Mouse (Mus musculus) hindbrain, embryonic 16.5 days (tissue): ENCODE measurements at regions not wholly inside any gene's neighbourhood (a gene's known extent, or its start where the extent isn't known, plus 50 kb on each side); places are given as distances from the start of the nearest gene placed in this dataset.
"Not testable (repeated sequence)": the region's sequence is repeated elsewhere in the genome, so short reads cannot be mapped to it uniquely, and the experiment has no call there.

Source experiments
- ATAC-seq: fragments of 200-750 bp; cut with Nextera tagmentation; 2 replicates; pipeline ENCODE4 v1.8.0; 2017; ENCODE audit warnings: moderate TSS enrichment, moderate library complexity
- H3K27ac ChIP-seq: fragments of 300-500 bp; sonication (generic); 2 replicates; pipeline ENCODE4 v1.5.1; 2014; ENCODE audit warnings: low read depth, mild to moderate bottlenecking, control low read depth, low read length, moderate library complexity
- H3K27me3 ChIP-seq: fragments of 300-500 bp; sonication (generic); replicated peaks from 2 replicates; pipeline ENCODE4 v1.6.1; 2014; ENCODE audit warnings: low read length; ENCODE audit not compliant: control insufficient read depth, insufficient read depth
- H3K36me3 ChIP-seq: fragments of 300-500 bp; sonication (generic); 2 replicates; pipeline ENCODE4 v1.6.1; 2014; ENCODE audit warnings: mild to moderate bottlenecking, low read length, moderate library complexity, mixed read lengths; ENCODE audit not compliant: control insufficient read depth, insufficient read depth
- H3K4me1 ChIP-seq: fragments of 300-500 bp; sonication (generic); 2 replicates; pipeline ENCODE4 v1.6.1; 2014; ENCODE audit warnings: low read depth, low read length; ENCODE audit not compliant: control insufficient read depth, insufficient read depth
- H3K4me2 ChIP-seq: fragments of 300-500 bp; sonication (generic); 2 replicates; pipeline ENCODE4 v1.6.1; 2014; ENCODE audit warnings: mild to moderate bottlenecking, low read length, control low read depth, moderate library complexity
- H3K4me3 ChIP-seq: fragments of 300-500 bp; sonication (generic); 2 replicates; pipeline ENCODE4 v1.5.1; 2014; ENCODE audit warnings: mild to moderate bottlenecking, low read length, control low read depth, moderate library complexity
- H3K9ac ChIP-seq: fragments of 300-500 bp; sonication (generic); 2 replicates; pipeline ENCODE4 v1.6.1; 2014; ENCODE audit warnings: low read depth, mild to moderate bottlenecking, control low read depth, low read length, moderate library complexity
- H3K9me3 ChIP-seq: fragments of 300-500 bp; sonication (generic); 2 replicates; pipeline ENCODE4 v1.6.1; 2014; ENCODE audit warnings: mild to moderate bottlenecking, low read length, moderate library complexity; ENCODE audit not compliant: control insufficient read depth
- WGBS: fragments of 180-500 bp; shearing (Covaris S2); extraction: QIAGEN DNeasy Blood & Tissue Kit; methylation state at CpG from one replicate; pipeline ENCODE4 v1.1.7; 2014; 5-methylcytosine and 5-hydroxymethylcytosine counted together

DNA sequence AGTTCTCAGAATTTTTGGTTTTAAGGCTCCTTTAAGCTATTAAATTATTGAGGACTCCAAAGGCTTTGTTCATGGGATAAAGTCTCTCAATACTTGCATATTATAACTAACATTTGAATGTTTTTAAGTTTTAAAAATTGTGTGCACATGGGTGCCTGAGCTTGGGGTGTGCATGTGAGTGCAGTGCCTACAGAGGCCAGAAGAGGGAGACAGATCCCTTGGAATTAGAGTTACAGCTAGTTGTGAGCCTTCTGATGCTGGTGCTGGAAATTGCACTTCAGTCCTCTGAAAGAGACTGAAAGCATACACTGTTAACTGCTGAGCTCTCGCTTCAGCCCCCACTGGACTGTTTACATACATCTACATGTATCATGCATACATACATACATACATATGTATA lies 100.0 kb upstream of the Tspan5 start:
- H3K4me2 ChIP-seq: no peak overlapping the region
- no peak overlapping the region for H3K4me3 ChIP-seq
- no peak for ATAC-seq
- H3K27ac ChIP-seq: no peak overlapping the region
- H3K27me3 ChIP-seq: no peaks in the 10 kb centered on the region
- peaks cover 13% of the 10 kb centered on the region for H3K4me1 ChIP-seq
- 0 out of 2 replicates have a peak, but pooled peaks cover 3% of the 10 kb centered on the region for H3K9me3 ChIP-seq
- WGBS: 93% methylated on average over 1 of the region's 1 CpGs
- H3K36me3 ChIP-seq: no peaks in the 10 kb centered on the region
- H3K9ac ChIP-seq: no peak overlapping the region

DNA sequence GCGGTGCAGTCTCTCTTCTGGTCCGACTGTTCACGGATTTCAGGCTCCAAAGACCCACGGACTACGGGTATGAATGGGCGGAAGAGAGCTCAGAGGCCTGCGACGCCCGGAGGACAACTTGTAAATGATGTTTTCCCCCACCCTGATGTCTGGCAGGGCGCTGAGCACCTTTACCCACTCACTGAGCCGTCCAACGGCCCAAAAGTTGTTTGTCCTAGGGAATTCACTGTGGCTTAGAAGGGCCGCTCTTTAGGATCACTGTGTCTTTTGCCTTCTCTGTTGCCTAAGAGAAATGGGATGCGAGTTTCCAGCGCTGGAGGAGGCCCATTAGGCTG lies 98.1 kb upstream of the Tspan5 start:
- peak overlapping the region; percentile 53; the same call in 1 of the 2 replicates for H3K27ac ChIP-seq
- H3K27me3 ChIP-seq: no peaks in the 10 kb centered on the region
- WGBS: 19% methylated on average over 15 of the region's 15 CpGs
- H3K4me1 ChIP-seq: peaks cover 18% of the 10 kb centered on the region
- no peak for ATAC-seq
- H3K9ac ChIP-seq: peak overlapping the region; percentile 54
- peak overlapping the region; percentile 15 for H3K4me3 ChIP-seq
- H3K9me3 ChIP-seq: 0 out of 2 replicates have a peak, but pooled peaks cover 4% of the 10 kb centered on the region
- no peaks in the 10 kb centered on the region for H3K36me3 ChIP-seq
- H3K4me2 ChIP-seq: peak overlapping the region; percentile 52

DNA sequence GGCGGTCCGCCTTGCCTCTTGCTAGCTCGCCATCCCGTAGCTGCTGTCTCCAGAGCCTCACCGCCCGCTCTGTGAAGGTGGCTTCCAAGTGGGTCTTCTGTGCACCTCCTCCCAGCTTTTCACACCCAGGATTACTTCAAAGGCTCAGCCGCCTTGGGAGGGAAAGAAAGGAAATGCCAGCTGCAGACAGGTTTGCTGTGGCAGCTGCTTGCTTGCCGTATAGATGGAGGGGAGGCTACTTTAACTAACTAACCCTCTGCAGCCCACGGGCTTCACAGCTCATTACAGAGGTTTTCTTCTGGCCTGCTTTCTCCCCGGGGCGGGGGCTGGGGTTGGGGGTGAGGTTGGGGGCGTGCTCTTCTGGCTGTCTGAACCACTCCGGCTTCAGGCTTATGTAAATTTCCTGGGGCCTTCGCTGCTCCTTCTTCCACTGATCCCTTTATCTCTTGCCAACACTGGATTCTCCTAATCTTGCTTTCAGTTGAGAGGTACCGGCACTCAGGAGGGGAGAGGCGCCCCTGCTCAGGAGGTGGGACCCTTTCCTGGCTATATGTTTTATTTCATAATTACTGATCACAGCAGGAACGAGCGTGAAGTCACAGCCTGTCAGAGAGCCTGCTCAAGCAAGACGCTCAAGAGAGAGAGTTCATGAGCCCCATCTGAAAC lies 97.6 kb upstream of the Tspan5 start:
- H3K9ac ChIP-seq: peak overlapping the region; percentile 54
- 0 out of 2 replicates have a peak, but pooled peaks cover 4% of the 10 kb centered on the region for H3K9me3 ChIP-seq
- no peaks in the 10 kb centered on the region for H3K36me3 ChIP-seq
- ATAC-seq: peak; percentile 85
- no peaks in the 10 kb centered on the region for H3K27me3 ChIP-seq
- H3K27ac ChIP-seq: peak overlapping the region; percentile 53; the same call in 1 of the 2 replicates
- peak overlapping the region; percentile 52 for H3K4me2 ChIP-seq
- 3% methylated on average over 19 of the region's 19 CpGs for WGBS
- peaks cover 18% of the 10 kb centered on the region for H3K4me1 ChIP-seq
- H3K4me3 ChIP-seq: peak overlapping the region; percentile 15

DNA sequence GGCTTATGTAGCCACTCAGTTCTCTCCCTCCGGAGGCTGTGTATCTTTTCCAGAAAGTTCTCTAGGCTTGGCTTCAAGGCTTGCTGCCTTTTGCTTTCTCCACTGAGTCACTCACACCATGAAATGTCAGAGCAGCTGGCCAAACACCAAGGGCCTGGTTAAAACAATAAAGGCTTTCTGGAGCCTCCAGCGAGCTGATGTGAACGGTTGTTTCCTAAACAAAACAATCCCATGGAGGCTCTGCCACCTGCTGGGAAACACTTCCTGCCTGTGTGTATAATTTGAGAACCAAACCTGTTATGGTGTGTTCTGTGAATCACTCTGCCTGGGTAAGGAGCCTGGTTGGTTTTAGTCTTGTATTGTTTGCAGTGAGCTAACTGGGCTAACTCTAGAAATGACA lies 96.7 kb upstream of the Tspan5 start:
- Histone ChIP-seq H3K27me3 (no peaks in the 10 kb centered on the region), H3K4me3 (no peak overlapping the region), H3K27ac (peak overlapping the region; percentile 39; the same call in 1 of the 2 replicates), H3K9ac (no peak overlapping the region), H3K4me2 (no peak overlapping the region; the same call in 1 of the 2 replicates), H3K36me3 (no peaks in the 10 kb centered on the region), H3K9me3 (0 out of 2 replicates have a peak, but pooled peaks cover 4% of the 10 kb centered on the region), H3K4me1 (peaks cover 18% of the 10 kb centered on the region)
- ATAC-seq: no peak
- 6% methylated on average over 3 of the region's 3 CpGs for WGBS

DNA sequence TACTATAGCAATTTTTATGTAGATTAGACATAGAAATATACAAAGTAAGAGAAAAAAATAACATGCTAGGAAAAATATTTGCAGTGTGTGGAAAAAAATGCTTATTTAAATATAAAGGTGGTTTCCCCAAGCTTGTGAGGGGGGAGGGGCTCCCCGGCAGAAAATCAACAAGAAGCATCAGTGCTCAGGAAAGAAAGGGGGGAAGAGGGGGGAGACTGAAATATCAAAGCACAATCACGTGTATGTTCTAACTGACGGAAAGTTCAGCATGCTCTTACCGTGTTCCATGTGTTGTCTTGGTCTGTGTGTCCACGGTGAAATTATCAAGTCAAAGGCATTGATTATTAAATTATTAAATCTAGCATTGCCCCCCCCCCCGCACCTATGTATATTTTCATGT lies 92.3 kb upstream of the Tspan5 start:
- no peaks in the 10 kb centered on the region for H3K27me3 ChIP-seq
- 93% methylated on average over 6 of the region's 6 CpGs for WGBS
- no peak overlapping the region for H3K9ac ChIP-seq
- H3K4me3 ChIP-seq: no peak overlapping the region
- ATAC-seq: no peak
- no peak overlapping the region for H3K27ac ChIP-seq
- H3K4me2 ChIP-seq: no peak overlapping the region
- peaks cover 8% of the 10 kb centered on the region; the same call in 1 of the 2 replicates for H3K4me1 ChIP-seq
- H3K9me3 ChIP-seq: 0 out of 2 replicates have a peak, but pooled peaks cover 4% of the 10 kb centered on the region
- no peaks in the 10 kb centered on the region for H3K36me3 ChIP-seq

DNA sequence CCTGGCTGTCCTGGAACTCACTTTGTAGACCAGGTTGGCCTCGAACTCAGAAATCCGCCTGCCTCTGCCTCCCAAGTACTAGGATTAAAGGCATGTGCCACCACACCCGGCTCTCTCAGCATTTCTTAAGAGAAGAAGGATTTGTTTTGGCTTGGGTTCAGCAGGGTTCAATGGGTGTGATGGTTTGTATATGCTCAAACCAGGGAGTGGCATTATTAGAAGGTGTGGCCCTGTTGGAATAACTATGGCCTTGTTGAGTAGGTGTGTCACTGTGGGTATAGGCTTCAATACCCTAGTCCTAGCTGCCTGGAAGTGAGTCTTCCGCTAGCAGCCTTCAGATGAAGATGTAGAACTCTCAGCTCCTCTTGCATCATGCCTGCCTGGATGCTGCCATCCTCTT lies 91.3 kb upstream of the Tspan5 start:
- ATAC-seq: not testable (repeated sequence)

DNA sequence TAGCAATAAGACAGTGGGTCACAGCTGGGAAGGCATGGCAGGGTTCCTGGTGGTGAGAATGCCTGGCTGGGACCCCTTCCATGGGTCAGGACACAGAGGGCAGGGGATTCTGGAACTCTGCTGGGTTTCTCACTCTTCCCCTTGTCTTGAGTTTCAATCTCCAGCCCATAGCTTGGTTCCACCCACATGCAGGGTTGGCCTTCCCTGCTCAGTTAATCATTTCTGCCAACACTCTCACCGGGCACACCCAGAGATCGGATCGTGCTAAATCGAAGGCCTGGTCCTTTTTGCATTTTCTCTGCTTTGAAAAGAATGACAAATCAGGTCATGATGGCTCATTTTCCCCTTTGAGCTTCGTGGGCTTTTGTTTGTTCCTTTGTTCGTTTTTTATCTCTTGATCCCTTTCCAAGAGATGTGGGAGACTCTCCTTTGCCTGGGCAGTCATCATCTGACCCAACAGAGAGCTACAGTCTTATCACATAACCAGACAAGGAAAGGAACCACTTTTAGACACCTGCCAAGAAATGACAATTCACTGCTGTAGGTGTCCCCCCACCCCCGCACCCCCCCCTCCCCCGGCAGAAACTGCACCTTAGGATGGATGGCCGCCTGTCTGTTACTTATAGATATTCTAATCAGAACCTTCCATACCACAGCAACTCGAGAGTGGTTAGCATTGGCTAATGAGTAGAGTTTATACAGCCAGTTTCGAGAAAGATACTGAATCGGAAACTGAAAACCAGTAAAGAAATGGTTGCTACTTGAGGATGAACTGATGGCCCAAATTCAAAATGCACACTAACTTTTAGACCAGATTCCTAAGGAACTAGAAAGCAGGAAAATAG lies 90.4 kb upstream of the Tspan5 start:
- H3K9ac ChIP-seq: no peak overlapping the region
- H3K4me3 ChIP-seq: no peak overlapping the region
- 0 out of 2 replicates have a peak, but pooled peaks cover 4% of the 10 kb centered on the region for H3K9me3 ChIP-seq
- no peak for ATAC-seq
- peaks cover 7% of the 10 kb centered on the region for H3K4me1 ChIP-seq
- no peaks in the 10 kb centered on the region for H3K27me3 ChIP-seq
- H3K4me2 ChIP-seq: no peak overlapping the region
- no peak overlapping the region for H3K27ac ChIP-seq
- 78% methylated on average over 12 of the region's 12 CpGs for WGBS
- no peaks in the 10 kb centered on the region for H3K36me3 ChIP-seq

More for the DNA sequence above, 91.3 kb upstream of the Tspan5 start:
- 96% methylated on average over 4 of the region's 4 CpGs for WGBS
- H3K4me2 ChIP-seq, H3K9me3 ChIP-seq, H3K4me1 ChIP-seq, H3K4me3 ChIP-seq, H3K9ac ChIP-seq, H3K27ac ChIP-seq, H3K27me3 ChIP-seq, H3K36me3 ChIP-seq: not testable (repeated sequence)

DNA sequence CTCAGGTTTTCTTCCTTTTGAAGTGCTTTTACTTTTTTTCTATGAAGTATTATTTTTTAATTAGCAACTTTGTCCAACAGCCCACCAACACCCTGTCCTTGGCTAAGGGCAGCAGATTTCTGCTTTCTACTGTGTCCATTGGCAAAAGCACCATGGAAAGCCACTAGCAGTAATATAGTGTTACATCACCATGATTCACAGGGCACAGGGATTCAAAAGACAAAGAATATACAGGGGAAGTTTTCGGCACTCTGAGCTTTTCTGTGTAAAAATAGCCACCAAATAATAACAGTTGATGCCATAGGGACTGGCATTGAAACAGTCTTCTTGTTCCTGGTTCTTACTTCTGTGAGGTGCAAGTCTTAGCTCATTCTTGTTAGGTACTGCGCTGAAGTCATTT lies 89.8 kb upstream of the Tspan5 start:
- H3K27me3 ChIP-seq: no peaks in the 10 kb centered on the region
- H3K36me3 ChIP-seq: no peaks in the 10 kb centered on the region
- no peak overlapping the region for H3K4me2 ChIP-seq
- WGBS: 88% methylated on average over 2 of the region's 2 CpGs
- H3K4me3 ChIP-seq: no peak overlapping the region
- no peaks in the 10 kb centered on the region for H3K9me3 ChIP-seq
- no peak overlapping the region for H3K27ac ChIP-seq
- peaks cover 7% of the 10 kb centered on the region for H3K4me1 ChIP-seq
- no peak overlapping the region for H3K9ac ChIP-seq
- ATAC-seq: no peak

DNA sequence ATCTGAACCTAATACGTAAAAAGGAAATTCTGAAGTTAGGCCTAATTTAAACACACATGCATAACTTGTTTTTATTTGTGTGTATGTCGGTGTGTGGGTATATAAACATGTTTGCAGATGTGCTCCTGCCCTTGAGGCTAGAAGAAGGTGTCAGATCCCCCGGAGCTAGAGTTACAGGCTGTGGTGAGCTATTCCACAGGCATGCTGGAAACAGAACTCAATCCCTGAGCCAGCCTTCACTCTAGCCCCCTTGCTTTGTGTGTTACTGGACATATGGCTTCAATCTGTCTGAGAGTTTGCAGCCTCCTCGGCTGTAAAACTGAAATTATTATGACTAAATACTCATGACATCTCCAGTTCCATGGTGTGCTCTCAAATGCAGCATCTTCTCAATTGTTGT lies 89.3 kb upstream of the Tspan5 start:
- Histone ChIP-seq H3K9ac (no peak overlapping the region), H3K4me3 (no peak overlapping the region), H3K9me3 (no peaks in the 10 kb centered on the region), H3K4me2 (no peak overlapping the region), H3K27me3 (no peaks in the 10 kb centered on the region), H3K4me1 (peaks cover 7% of the 10 kb centered on the region), H3K36me3 (no peaks in the 10 kb centered on the region), H3K27ac (no peak overlapping the region)
- no peak for ATAC-seq
- 89% methylated on average over 4 of the region's 4 CpGs for WGBS
